Mouse (Mus musculus) bone marrow, adult 2 months (tissue): Measurements from ENCODE around the gene Kansl3. TPM values are rescaled to one million over a fixed set of nuclear protein-coding genes. Genes with fewer than 3 reads are reported as not detected.

Experiments used
- H3K27ac ChIP-seq: fragments of 200-500 bp; 2 replicates; pipeline ENCODE4 v1.5.1; 2012; ENCODE audit warnings: low read depth, mild to moderate bottlenecking, control low read depth, inconsistent platforms, low read length; ENCODE audit not compliant: control insufficient read depth, poor library complexity, insufficient read depth
- H3K4me1 ChIP-seq: fragments of 200-500 bp; 2 replicates; pipeline ENCODE4 v1.6.1; 2011; ENCODE audit warnings: low read length; ENCODE audit not compliant: control insufficient read depth, insufficient read depth
- H3K4me3 ChIP-seq: fragments of 200-500 bp; replicated peaks from 2 replicates; pipeline ENCODE3; 2011; ENCODE audit warnings: mild to moderate bottlenecking, low read depth, low read length, control low read depth; ENCODE audit not compliant: control insufficient read depth
- CTCF ChIP-seq: fragments of 200-500 bp; IDR thresholded peaks from 2 replicates; pipeline ENCODE4 v1.5.1; 2011; ENCODE audit warnings: low read length, control low read depth; ENCODE audit not compliant: control insufficient read depth, insufficient read depth
- POLR2A ChIP-seq: fragments of 200-500 bp; IDR thresholded peaks from 2 replicates; pipeline ENCODE4 v1.6.1; 2011; ENCODE audit warnings: low read depth, mild to moderate bottlenecking, control low read depth, low read length, borderline replicate concordance; ENCODE audit not compliant: control insufficient read depth
- WGBS: fragments of 180-500 bp; shearing (Covaris S2); methylation state at CpG from one replicate; pipeline ENCODE4 v1.1.7; 2018; 5-methylcytosine and 5-hydroxymethylcytosine counted together
- polyA plus RNA-seq: library from polyadenylated mRNA; stranded (reverse); fragments of >200 nt; gene quantifications from 2 replicates; pipeline ENCODE4 v1.2.4, GENCODE M21; 2011; ENCODE audit warnings: low replicate concordance; ENCODE audit not compliant: missing spikeins, insufficient read depth, insufficient read length

Kansl3 gene
- polyA plus RNA-seq, 1 experiment = 27.8 TPM

- Histone ChIP-seq H3K4me3 (no peak overlapping the region), H3K4me1 (no peaks in the 10 kb centered on the region), H3K27ac (no peak overlapping the region)
- TF ChIP-seq POLR2A = no peak
- peak; percentile 48; the same call in 1 of the 2 replicates for TF ChIP-seq CTCF
- 30% methylated on average over 8 of the region's 8 CpGs for WGBS
Measured at GRCm38 (mm10) chr1:36323746-36324448, 45.1 kb downstream of the Kansl3 start.

- Histone ChIP-seq H3K27ac (no peak overlapping the region), H3K4me1 (no peaks in the 10 kb centered on the region), H3K4me3 (no peak overlapping the region)
- 78% methylated on average over 9 of the region's 9 CpGs for WGBS
- no peak for TF ChIP-seq CTCF
- TF ChIP-seq POLR2A = no peak
Measured at GRCm38 (mm10) chr1:36323076-36323475, 45.9 kb downstream of the Kansl3 start.

- no peak overlapping the region for H3K4me3 ChIP-seq
- TF ChIP-seq POLR2A = no peak
- TF ChIP-seq CTCF = peak; percentile 42; the same call in 1 of the 2 replicates
- no peaks in the 10 kb centered on the region for H3K4me1 ChIP-seq
- H3K27ac ChIP-seq = no peak overlapping the region
- 75% methylated on average over 11 of the region's 11 CpGs for WGBS
Measured at GRCm38 (mm10) chr1:36321829-36322573, 47.0 kb downstream of the Kansl3 start.

GRCm38 (mm10) chr1:36321164-36321563 is 47.8 kb downstream of the Kansl3 start:
- Histone ChIP-seq H3K4me1 (no peaks in the 10 kb centered on the region), H3K4me3 (no peak overlapping the region), H3K27ac (no peak overlapping the region)
- WGBS = 75% methylated on average over 2 of the region's 2 CpGs
- TF ChIP-seq POLR2A = no peak
- no peak for TF ChIP-seq CTCF

GRCm38 (mm10) chr1:36315776-36316100 is 53.2 kb downstream of the Kansl3 start:
- TF ChIP-seq CTCF (no peak), POLR2A (no peak)
- no peak overlapping the region for H3K27ac ChIP-seq
- H3K4me3 ChIP-seq = no peak overlapping the region
- WGBS = 85% methylated on average over 2 of the region's 2 CpGs
- H3K4me1 ChIP-seq = no peaks in the 10 kb centered on the region

GRCm38 (mm10) chr1:36314959-36315775 is 53.8 kb downstream of the Kansl3 start:
- Histone ChIP-seq H3K27ac (no peak overlapping the region), H3K4me1 (no peaks in the 10 kb centered on the region), H3K4me3 (no peak overlapping the region)
- TF ChIP-seq CTCF = no peak
- no peak for TF ChIP-seq POLR2A
- WGBS = 74% methylated on average over 11 of the region's 11 CpGs

GRCm38 (mm10) chr1:36309498-36309901 is 59.5 kb downstream of the Kansl3 start:
- WGBS = 2% methylated on average over 3 of the region's 3 CpGs
- peaks cover 4% of the 10 kb centered on the region; the same call in 1 of the 2 replicates for H3K4me1 ChIP-seq
- H3K4me3 ChIP-seq = peak overlapping the region; percentile 85
- TF ChIP-seq CTCF (no peak), POLR2A (no peak)
- peak overlapping the region; percentile 98 for H3K27ac ChIP-seq
